Mouse (Mus musculus) midbrain, embryonic 11.5 days (tissue): ENCODE measurements around the gene Hsd17b3. TPM values are rescaled to one million over a fixed set of nuclear protein-coding genes. Genes with fewer than 3 reads are reported as not detected.

ENCODE experiments used
- ATAC-seq: fragments of 200-750 bp; cut with Nextera tagmentation; 2 replicates; pipeline ENCODE4 v1.8.0; 2017; ENCODE audit warnings: moderate TSS enrichment, moderate library complexity; ENCODE audit not compliant: low FRiP score
- DNase-seq: peaks from one replicate; pipeline ENCODE4 v3.0.0; 2015; ENCODE audit warnings: low spot score; ENCODE audit errors: missing footprints
- H3K27ac ChIP-seq: fragments of 300-500 bp; sonication (generic); 2 replicates; pipeline ENCODE4 v1.5.1; 2014; ENCODE audit warnings: low read depth, low read length
- H3K27me3 ChIP-seq: fragments of 300-500 bp; sonication (generic); 2 replicates; pipeline ENCODE4 v1.6.1; 2014; ENCODE audit warnings: mild to moderate bottlenecking, low read length, moderate library complexity, mixed read lengths; ENCODE audit not compliant: control insufficient read depth, insufficient read depth
- H3K36me3 ChIP-seq: fragments of 300-500 bp; sonication (generic); 2 replicates; pipeline ENCODE4 v1.6.1; 2014; ENCODE audit warnings: mild to moderate bottlenecking, low read length, moderate library complexity, mixed read lengths; ENCODE audit not compliant: control insufficient read depth, insufficient read depth
- H3K4me1 ChIP-seq: fragments of 300-500 bp; sonication (generic); 2 replicates; pipeline ENCODE4 v1.6.1; 2014; ENCODE audit warnings: low read length; ENCODE audit not compliant: control insufficient read depth, insufficient read depth
- H3K4me2 ChIP-seq: fragments of 300-500 bp; sonication (generic); 2 replicates; pipeline ENCODE4 v1.6.1; 2014; ENCODE audit warnings: mild to moderate bottlenecking, moderate library complexity
- H3K4me3 ChIP-seq: fragments of 300-500 bp; sonication (generic); 2 replicates; pipeline ENCODE4 v1.5.1; 2014; ENCODE audit warnings: low read depth, low read length
- H3K9ac ChIP-seq: fragments of 300-500 bp; sonication (generic); 2 replicates; pipeline ENCODE4 v1.6.1; 2014; ENCODE audit warnings: low read length
- H3K9me3 ChIP-seq: fragments of 300-500 bp; sonication (generic); 2 replicates; pipeline ENCODE4 v1.6.1; 2016; ENCODE audit warnings: low read length; ENCODE audit not compliant: control insufficient read depth
- WGBS: fragments of 180-500 bp; shearing (Covaris S2); extraction: QIAGEN DNeasy Blood & Tissue Kit; methylation state at CpG from one replicate; pipeline ENCODE4 v1.1.7; 2014; 5-methylcytosine and 5-hydroxymethylcytosine counted together
- polyA plus RNA-seq: library from polyadenylated mRNA; unstranded; fragments of >200 nt; fragmentation: Nextera tagmentation; extraction: Ambion mirVana; gene quantifications from 2 replicates; pipeline ENCODE4 v1.2.1, GENCODE M21; 2014

Hsd17b3 gene
- polyA plus RNA-seq, 1 experiment from 2014 or later, result not detected

GRCm38 (mm10) chr13:64038114-64038513 lies 50.9 kb downstream of the Hsd17b3 start:
- no peak overlapping the region for H3K9ac ChIP-seq
- DNase-seq (no peak), ATAC-seq (no peak)
- peaks cover 6% of the 10 kb centered on the region for H3K4me1 ChIP-seq
- no peaks in the 10 kb centered on the region for H3K9me3 ChIP-seq
- H3K27ac ChIP-seq, result no peak overlapping the region
- no peaks in the 10 kb centered on the region for H3K36me3 ChIP-seq
- H3K4me2 ChIP-seq, result no peak overlapping the region
- H3K4me3 ChIP-seq, result no peak overlapping the region
- H3K27me3 ChIP-seq, result peaks cover 2% of the 10 kb centered on the region; the same call in 1 of the 2 replicates

GRCm38 (mm10) chr13:64036079-64037011 lies 52.7 kb downstream of the Hsd17b3 start:
- Histone ChIP-seq H3K4me2 (no peak overlapping the region), H3K27me3 (peaks cover 2% of the 10 kb centered on the region; the same call in 1 of the 2 replicates), H3K4me1 (peaks cover 6% of the 10 kb centered on the region), H3K27ac (no peak overlapping the region), H3K9me3 (no peaks in the 10 kb centered on the region), H3K4me3 (no peak overlapping the region), H3K9ac (no peak overlapping the region), H3K36me3 (no peaks in the 10 kb centered on the region)
- DNase-seq, result peak; percentile 98
- whole genome bisulfite sequencing, result 19% methylated on average over 13 of the region's 13 CpGs
- ATAC-seq, result peak; percentile 78

- no peak overlapping the region for H3K4me3 ChIP-seq
- ATAC-seq (0 out of 2 replicates have a peak, but pooled peaks have one; percentile 29), DNase-seq (no peak)
- H3K4me2 ChIP-seq, result no peak overlapping the region
- peaks cover 6% of the 10 kb centered on the region for H3K4me1 ChIP-seq
- H3K27me3 ChIP-seq, result peaks cover 2% of the 10 kb centered on the region; the same call in 1 of the 2 replicates
- no peak overlapping the region for H3K27ac ChIP-seq
- WGBS, result 9% methylated on average over 8 of the region's 8 CpGs
- peak overlapping the region; percentile 14; the same call in 1 of the 2 replicates for H3K9ac ChIP-seq
- no peaks in the 10 kb centered on the region for H3K36me3 ChIP-seq
- no peaks in the 10 kb centered on the region for H3K9me3 ChIP-seq
These were observed 54.0 kb downstream of the Hsd17b3 start for GRCm38 (mm10) chr13:64035036-64035435.

GRCm38 (mm10) chr13:64033921-64034320 lies 55.1 kb downstream of the Hsd17b3 start:
- H3K9me3 ChIP-seq, result no peaks in the 10 kb centered on the region
- peaks cover 6% of the 10 kb centered on the region for H3K4me1 ChIP-seq
- no peak overlapping the region for H3K27ac ChIP-seq
- H3K36me3 ChIP-seq, result no peaks in the 10 kb centered on the region
- H3K27me3 ChIP-seq, result peaks cover 2% of the 10 kb centered on the region; the same call in 1 of the 2 replicates
- no peak overlapping the region for H3K4me3 ChIP-seq
- ATAC-seq, result no peak
- no peak for DNase-seq
- H3K9ac ChIP-seq, result no peak overlapping the region
- 91% methylated on average over 6 of the region's 6 CpGs for WGBS
- no peak overlapping the region for H3K4me2 ChIP-seq

GRCm38 (mm10) chr13:64033181-64033580 lies 55.8 kb downstream of the Hsd17b3 start:
- 92% methylated on average over 4 of the region's 4 CpGs for WGBS

GRCm38 (mm10) chr13:64031254-64031653 lies 57.8 kb downstream of the Hsd17b3 start:
- ATAC-seq, result no peak
- Histone ChIP-seq H3K4me1 (peaks cover 6% of the 10 kb centered on the region), H3K4me2 (no peak overlapping the region), H3K27me3 (no peaks in the 10 kb centered on the region), H3K4me3 (no peak overlapping the region), H3K36me3 (no peaks in the 10 kb centered on the region), H3K9me3 (no peaks in the 10 kb centered on the region), H3K9ac (no peak overlapping the region), H3K27ac (no peak overlapping the region)
- 82% methylated on average over 4 of the region's 4 CpGs for WGBS
- DNase-seq, result peak; percentile 41

More at GRCm38 (mm10) chr13:64033181-64033580, 55.8 kb downstream of the Hsd17b3 start:
- Histone ChIP-seq H3K4me2 (no peak overlapping the region), H3K9me3 (no peaks in the 10 kb centered on the region), H3K27me3 (peaks cover 2% of the 10 kb centered on the region; the same call in 1 of the 2 replicates), H3K27ac (no peak overlapping the region), H3K4me1 (peaks cover 6% of the 10 kb centered on the region), H3K4me3 (no peak overlapping the region), H3K36me3 (no peaks in the 10 kb centered on the region), H3K9ac (no peak overlapping the region)
- no peak for DNase-seq
- ATAC-seq, result no peak

- no peak overlapping the region for H3K4me3 ChIP-seq
- DNase-seq (peak; percentile 1), ATAC-seq (no peak)
- no peak overlapping the region for H3K4me2 ChIP-seq
- no peaks in the 10 kb centered on the region for H3K9me3 ChIP-seq
- H3K36me3 ChIP-seq, result no peaks in the 10 kb centered on the region
- peaks cover 6% of the 10 kb centered on the region for H3K4me1 ChIP-seq
- H3K27me3 ChIP-seq, result no peaks in the 10 kb centered on the region
- no peak overlapping the region for H3K9ac ChIP-seq
- WGBS, result 90% methylated on average over 1 of the region's 1 CpGs
- H3K27ac ChIP-seq, result no peak overlapping the region
These were observed 58.2 kb downstream of the Hsd17b3 start for GRCm38 (mm10) chr13:64030792-64031191.

GRCm38 (mm10) chr13:64024803-64025202 lies 64.2 kb downstream of the Hsd17b3 start:
- H3K9ac ChIP-seq, result no peak overlapping the region
- WGBS, result 81% methylated on average over 4 of the region's 4 CpGs
- H3K27ac ChIP-seq, result no peak overlapping the region
- no peak overlapping the region for H3K4me3 ChIP-seq
- ATAC-seq, result no peak
- DNase-seq, result no peak
- no peak overlapping the region for H3K4me2 ChIP-seq
- no peaks in the 10 kb centered on the region for H3K36me3 ChIP-seq
- H3K27me3 ChIP-seq, result no peaks in the 10 kb centered on the region
- H3K4me1 ChIP-seq, result no peaks in the 10 kb centered on the region
- H3K9me3 ChIP-seq, result no peaks in the 10 kb centered on the region

- H3K27ac ChIP-seq, result no peak overlapping the region
- 86% methylated on average over 15 of the region's 15 CpGs for WGBS
- ATAC-seq (no peak), DNase-seq (peak; percentile 53)
- H3K9ac ChIP-seq, result no peak overlapping the region
- no peak overlapping the region for H3K4me3 ChIP-seq
- no peaks in the 10 kb centered on the region for H3K27me3 ChIP-seq
- no peaks in the 10 kb centered on the region for H3K4me1 ChIP-seq
- H3K36me3 ChIP-seq, result no peaks in the 10 kb centered on the region
- no peak overlapping the region for H3K4me2 ChIP-seq
- H3K9me3 ChIP-seq, result no peaks in the 10 kb centered on the region
These were observed 66.1 kb downstream of the Hsd17b3 start for GRCm38 (mm10) chr13:64022786-64023468.
